Mouse (Mus musculus) gastrocnemius, adult 18-20 months (tissue): ENCODE data around the gene Sema3b. TPM values are rescaled to one million over a fixed set of nuclear protein-coding genes. Genes with fewer than 3 reads are reported as not detected.
A peak's percentile ranks its signal among the peaks of the same experiment; 100 is the strongest.
"Not testable (repeated sequence)": the region's sequence is repeated elsewhere in the genome, so short reads cannot be mapped to it uniquely, and the experiment has no call there.

Experiments used
- DNase-seq: peaks from one replicate; pipeline ENCODE4 v3.0.0; 2021; ENCODE audit warnings: low spot score
- total RNA-seq, 2 experiments: library from RNA; stranded (reverse); gene quantifications; 2 replicates each; pipeline ENCODE4 v1.2.3; 2021

Sema3b gene
- total RNA-seq, 2 experiments from 2014 or later, result 11.0 to 11.4 TPM

DNA sequence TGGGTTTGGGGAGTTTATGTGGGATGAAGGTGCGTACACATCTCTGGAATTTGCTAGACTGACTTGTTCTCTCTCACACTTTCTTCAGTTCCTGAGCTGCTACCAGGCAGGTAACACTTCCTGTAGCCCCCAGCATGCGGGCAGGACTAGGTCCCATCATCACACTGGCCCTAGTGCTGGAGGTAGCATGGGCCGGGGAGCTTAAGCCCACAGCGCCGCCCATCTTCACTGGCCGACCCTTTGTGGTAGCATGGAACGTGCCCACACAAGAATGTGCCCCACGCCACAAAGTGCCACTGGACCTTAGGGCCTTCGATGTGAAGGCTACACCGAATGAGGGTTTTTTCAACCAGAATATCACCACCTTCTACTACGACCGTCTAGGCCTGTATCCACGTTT is 39.0 kb downstream of the Sema3b start:
- DNase-seq, result no peak

DNA sequence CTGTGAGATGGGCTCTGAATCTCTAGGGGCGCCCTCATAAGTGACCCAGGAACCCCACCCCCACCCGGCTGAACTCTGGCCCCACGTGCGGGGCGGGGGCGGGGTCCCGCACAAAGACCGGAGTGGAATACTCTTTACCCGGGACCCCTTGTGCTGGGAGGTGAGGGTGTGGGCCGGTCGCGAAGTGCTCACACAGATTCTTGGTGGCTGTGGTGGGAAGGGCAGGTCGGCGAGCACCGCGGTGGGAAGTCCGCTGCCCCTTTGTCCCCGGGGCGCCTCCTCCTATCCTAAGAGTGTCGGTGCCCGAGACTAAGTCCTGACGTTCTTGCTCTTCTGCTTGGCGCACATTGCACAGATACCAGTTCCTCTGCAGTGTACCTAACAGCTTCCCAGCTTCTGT is 39.8 kb downstream of the Sema3b start:
- no peak for DNase-seq

DNA sequence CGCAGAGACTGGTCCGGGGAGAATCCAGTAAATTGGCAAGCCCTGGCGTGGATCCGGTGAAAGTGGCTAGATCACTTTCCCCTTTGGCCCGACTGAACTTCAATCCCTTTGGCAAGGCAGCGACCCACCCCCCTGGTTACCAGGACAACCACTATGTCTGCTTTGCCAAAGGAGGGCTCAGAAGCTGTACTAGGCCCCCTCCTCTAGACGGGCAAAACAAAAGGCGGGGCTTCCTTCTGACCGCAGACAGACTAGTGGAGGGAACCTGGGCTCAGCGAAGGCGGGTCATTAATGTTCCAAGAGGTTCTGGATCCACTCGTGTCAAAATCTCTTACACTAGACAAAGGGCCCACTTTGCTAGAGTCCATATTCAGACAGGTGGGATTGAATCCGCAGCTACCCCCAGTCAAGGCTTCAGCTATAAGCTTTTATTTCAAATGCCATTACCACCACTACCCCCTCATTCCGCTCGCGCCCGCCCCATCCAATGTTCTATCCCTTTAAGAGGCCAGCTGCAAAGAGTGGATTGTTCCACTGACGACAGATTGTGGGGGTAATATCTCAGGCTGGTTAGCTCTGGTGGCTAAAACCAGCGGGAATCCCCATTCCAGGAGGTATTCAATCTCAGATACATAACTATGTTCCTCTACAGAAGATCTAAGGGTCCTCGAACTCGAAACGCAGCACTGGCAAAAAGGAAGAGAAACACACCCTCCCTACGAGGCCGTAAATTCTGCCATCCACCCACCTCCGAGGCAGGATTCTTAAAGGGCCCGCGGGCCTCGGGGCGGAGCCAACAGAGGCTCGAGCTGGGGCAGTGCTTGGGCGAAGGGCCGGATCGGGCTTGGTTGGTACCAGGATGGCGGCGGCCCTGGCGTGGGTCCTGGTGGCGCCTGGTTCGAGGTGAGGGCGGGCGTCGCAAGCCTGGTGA is 40.4 kb downstream of the Sema3b start:
- DNase-seq, result peak; percentile 87

DNA sequence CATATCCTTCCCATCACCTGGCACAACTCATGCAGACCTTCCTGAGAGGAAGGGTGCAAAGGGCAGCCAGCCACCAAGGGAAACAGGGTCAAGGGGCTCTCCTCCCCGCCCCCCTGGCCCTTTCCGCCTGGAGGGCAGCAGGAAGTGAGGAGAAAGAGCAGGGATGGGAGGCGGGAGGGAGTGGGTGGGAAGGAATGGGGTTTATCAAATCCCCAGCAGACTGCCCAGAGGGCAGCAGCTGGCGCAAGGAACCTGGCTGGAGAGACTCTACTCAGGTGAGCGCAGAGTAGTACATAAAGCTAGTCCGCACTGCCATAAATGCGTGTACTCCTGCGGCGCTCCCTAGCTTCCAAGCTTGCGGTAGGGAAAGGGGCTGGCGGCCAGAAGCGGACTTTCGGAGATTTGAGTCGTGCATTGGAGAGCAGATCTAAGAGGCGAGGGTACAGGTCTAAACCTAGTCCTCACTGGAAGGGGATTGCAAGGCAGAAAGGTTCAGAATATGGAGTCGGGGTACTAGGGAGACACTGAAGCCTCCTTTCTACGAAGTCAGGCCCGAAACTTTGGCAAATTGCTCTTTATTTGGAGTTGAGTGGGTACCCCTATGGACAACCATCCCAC is 41.2 kb downstream of the Sema3b start, which contains the start of gene Hyal2:
Gene Hyal2, plus strand, starts transcription at position 244 of the 618 bp plus-strand sequence.
- no peak for DNase-seq

DNA sequence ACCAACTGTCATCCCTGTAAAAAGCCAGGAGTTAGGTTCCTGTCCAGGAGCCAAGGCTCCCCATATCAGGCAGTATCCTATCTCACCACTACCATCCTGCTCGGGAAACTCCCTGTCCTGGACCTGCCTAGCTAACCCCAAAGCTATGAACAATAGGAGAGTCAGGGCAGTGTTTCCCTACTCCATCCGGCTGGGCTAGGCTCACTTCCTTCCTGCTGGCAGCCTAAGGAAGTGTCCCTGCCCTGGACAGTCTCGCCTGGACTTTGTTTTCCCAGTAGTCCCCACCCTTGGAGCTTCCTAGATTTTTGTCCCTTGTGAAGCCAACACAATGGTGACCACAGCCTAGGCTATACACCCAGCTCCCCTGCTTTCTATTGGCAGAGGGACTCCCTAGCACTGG is 42.2 kb downstream of the Sema3b start:
- DNase-seq, result peak; percentile 37

DNA sequence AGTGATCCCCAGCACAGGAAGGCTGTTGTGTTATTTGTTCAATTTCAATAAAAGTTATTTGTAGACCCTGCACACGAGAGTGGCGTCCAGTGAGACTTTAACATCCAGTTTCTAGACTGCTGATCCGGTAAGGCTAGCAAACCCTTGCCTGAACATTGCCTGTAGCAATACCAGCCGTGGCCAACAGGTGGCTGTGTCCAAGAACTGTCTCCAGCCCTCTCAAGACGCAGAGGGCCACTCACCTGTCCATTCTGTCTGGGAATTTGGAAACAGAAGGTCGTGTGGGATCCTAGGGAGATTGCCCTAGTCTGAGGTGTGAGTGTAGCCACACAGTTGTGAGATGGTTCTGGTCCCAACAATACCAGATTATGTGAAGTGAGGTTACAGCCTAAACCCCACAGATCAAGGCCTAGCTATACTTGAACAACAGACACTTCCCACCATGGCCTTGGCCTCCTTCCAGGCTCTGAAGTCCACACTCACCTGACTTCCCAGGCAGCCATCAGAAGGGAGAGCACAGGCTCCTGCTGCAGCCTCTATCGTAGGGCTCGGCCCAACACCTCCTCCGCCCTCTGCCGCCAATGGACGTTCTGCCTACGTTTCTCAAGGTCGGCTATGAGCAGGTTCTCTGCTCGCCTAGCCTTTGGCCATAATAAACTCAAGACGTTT is 42.9 kb downstream of the Sema3b start:
- peak; percentile 86 for DNase-seq

DNA sequence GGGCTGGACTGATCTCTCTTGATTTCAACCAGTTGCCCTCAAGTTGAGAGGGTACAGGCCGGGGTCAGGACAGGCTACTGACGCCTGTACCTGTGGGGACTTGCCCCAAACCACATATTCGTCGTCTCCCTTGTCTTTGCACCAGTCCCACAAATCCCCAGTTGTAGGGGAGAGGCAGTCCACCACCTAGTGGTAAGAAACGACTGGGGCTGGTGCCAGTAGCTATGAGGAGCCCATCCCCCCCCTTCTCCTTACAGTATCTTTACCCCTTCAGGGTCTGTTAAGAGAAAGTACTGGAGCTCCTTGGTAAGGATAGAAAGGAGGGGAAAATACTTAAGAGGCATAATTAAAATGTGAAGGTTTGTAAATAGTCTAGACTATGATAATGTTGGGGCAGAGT is 43.5 kb downstream of the Sema3b start:
- not testable (repeated sequence) for DNase-seq

DNA sequence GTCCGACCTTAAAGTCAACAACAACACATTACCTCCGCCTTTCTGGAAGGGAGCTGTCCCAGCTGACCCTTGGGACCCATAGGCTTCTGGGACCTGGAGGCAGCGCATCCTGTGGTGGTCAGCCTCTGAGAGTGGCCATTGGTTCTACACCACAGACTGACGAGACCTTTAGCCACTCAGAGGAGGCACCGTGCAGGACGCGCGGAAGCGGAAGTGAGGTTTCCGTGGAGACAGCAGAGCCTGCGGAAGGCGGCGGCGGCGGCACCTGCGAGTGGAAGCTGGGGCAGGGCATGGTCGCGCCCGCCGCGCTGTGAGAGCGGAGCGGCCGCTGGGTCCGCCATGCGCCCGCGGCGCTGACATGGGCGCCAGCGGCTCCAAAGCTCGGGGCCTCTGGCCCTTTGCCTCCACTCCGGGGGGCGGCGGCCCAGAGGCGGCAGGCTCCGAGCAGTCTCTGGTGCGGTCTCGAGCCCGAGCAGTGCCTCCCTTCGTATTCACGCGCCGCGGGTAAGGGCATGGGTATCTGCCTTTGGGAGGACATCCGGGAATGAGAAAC is 45.9 kb downstream of the Sema3b start, which contains the start of gene Tusc2:
Gene Tusc2, plus strand, starts transcription at position 227 of the 553 bp plus-strand sequence.
- DNase-seq, result peak; percentile 96

DNA sequence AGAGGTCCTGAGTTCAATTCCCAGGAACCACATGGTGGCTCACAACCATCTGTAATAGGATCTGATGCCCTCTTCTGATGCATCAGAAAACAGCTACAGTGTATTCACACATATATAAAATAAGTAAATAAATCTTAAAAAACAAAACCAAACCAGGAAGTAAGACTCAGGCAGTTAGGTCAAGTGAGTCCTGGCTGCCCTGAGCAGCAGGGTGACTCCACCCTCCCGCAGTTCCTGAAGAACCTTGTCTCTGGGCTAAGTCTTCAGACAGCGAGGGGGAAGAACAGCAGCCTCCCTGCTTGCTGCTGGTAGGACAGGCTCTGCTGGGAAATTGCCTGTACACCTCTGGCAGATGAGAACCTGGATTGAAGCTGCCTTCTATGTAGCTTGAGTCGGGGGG is 52.7 kb downstream of the Sema3b start:
- no peak for DNase-seq

DNA sequence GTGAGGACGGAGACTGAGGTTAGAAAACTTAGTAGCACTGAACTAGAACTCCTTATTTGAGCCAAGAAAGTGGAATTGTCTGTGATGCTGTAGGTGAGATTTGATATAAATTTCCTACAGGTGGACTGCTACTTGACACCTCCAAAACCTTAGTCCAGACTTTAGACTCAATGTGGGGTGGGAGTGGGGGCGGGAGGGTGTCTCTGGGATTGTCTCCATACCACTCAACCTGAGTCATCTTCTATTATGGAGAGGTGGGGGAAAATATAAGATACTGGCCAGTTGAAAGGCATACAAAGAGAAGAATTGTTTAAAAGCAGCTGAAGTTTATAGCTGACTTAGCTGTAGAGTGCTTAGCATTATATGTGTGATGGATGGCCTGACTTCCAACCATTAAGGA is 53.3 kb downstream of the Sema3b start:
- DNase-seq, result no peak

DNA sequence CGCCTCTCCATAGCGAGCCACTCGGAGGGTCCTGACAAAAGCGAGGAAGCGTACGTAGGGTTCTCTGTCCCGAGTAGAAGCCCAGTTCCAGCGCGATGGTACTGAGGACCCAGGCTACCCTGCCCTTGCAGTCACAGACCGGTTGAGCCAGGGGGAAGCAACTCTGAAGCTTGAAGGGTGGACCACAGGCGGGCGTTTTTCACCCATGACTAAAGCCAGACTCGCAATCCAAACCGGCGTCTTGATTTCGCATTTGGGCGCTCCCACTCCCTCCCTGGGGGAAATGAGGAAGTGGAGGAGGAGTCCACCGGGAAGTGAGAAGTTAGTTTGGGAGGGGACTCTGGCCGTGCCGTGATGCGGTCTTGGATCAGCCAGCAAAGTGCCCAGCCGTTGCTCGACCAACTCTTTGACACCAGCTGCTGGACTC is 54.0 kb downstream of the Sema3b start:
- DNase-seq, result peak; percentile 78

DNA sequence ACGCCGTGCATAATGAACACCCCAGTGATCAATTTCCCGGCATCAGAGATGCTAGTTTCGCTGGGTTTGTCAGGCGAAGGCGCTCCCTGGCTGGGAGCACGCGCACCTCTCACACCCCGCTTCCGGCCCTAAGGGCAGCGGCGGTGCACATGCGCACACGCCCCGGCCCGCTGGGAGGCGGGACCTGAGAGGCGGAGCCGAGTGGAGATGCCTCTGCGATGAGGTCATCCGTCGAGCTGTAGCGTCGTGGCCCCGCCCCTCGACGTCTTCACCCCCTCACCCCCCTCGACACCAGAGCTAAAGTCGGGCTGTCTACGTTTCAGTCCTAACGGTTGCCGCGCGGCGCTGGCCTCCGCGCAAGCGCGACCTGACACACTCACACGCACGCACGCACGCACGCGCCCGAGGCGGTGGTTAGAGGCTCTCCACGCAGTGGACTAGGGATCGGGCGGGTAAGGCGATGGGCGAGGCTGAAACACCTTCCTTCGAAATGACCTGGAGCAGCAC is 54.7 kb downstream of the Sema3b start:
- DNase-seq, result peak; percentile 94

DNA sequence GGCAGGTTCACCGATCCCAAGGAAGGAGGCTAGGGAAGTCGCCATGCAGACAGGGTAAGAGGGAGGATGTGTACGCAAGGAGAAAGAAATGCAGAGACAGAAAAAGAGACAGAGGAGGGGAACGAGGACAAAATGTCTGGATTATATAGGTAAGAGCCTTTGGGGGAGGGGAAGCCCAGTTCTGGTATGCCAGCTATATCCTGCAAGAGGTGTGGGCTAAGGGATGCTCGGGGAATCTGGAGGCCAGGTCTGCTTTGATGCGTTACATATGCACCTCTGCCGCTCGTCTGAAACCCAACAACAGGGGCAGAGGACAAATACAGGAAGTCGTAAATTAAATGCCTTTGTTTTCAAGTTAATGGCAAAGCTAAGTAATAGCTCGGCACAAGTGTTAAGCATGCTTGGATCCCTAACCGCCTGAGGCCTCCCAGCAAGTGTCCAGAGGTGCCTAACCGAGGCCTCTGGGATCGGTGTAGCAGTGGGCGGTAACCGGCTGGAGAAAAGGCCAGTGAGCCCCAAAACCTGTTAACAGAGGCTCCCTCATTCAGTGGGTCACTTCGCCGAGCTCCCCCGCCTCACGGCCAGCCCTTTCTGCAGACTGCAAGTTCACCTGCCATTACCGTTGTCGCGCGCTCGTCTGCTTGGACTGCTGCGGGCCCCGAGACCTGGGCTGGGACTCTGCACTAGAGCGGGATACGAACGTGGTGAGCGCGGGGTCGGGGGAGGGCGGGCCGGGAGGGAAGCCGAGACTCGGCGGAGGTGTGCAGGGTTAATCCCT is 55.3 kb downstream of the Sema3b start:
- DNase-seq, result no peak

DNA sequence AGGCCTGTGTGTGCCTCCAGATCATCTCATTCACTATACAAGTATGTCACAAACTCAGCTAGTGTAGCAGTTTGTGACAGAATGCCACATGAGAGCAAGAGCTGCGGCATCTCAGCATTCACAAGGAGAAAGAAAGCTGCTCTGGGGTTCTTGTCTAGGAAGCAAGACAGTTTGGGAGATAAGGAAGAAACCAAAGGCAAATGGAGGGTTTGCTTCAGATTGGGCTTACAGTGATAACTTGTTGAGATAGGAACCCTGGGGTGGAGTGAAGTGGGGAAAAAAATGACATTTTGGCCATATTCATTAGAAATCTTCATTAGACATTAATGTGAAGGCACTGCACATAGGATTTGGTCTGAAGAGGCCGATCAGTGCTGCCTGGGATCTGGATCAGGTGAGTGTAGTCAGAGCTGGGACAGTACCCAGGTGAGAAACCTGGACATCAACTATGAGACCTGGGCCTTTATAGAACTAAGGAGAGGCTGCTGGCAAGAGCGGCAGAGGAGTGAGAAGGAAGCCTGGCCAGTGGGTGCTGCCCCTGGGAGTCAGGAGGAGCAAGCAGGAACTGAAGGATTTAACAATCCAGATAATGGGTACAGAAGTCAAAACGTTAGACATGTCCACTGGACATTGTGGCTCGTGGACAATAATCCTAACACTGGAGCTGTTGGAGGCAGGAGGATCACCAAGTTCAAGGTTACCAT is 56.2 kb downstream of the Sema3b start:
- no peak for DNase-seq

DNA sequence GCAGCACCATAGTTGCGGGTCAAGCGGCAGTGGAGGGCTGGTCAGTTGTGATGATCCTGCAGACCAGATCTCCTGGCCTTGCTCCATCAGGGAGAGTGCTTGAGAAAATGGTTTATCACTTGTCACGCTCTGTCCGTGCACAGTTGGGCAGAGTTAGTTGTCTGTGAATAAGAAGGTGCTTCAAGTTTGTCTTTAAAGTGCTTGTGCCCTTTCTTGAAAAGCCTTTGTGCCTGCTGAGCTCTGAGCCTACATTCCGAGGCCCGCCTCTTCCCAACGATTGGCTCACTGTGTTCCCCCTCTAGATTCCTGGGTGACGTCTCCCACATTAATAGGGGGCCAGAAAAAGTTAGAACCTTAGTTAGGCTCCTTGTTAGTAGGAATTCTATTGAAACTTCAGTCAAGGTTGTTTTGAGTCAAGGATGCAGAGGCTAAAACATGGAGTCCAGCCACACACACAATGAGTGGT is 57.1 kb downstream of the Sema3b start:
- DNase-seq, result no peak

DNA sequence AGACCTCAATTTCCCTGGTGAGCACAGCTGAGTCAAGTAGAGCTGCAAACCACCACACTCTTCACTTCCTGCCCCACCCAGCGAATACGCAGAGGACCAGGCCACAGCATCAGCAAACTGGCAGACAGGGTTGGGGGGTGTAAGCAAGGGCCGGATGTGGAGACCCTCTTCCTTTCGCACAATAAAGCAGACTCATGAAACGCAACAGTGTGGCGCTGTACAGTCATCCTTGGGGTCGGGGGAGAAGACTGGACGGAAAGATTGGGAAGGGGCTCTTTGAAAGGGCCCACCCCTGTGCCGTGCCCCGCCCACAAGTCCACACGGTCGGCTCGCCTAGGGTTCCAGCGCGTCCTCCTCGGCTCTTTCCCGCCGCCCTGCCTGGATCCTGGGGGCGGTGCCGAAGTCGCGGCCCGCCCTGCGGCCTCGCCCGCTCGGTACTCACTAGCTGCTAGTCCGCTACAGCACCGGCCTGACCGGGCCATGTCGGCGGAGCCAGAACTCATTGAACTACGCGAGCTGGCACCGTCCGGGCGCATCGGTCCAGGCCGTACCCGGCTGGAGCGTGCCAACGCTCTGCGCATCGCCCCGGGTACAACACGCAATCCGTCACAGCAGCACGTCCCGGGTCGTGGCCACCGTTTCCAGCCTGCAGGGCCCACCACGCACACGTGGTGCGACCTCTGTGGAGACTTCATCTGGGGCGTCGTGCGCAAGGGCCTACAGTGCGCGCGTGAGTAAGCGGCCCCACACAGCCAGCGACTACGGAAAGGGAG is 57.7 kb downstream of the Sema3b start, which contains the start of gene Rassf1:
Gene Rassf1, plus strand, starts transcription at position 439 of the 773 bp plus-strand sequence.
- DNase-seq, result peak; percentile 66

DNA sequence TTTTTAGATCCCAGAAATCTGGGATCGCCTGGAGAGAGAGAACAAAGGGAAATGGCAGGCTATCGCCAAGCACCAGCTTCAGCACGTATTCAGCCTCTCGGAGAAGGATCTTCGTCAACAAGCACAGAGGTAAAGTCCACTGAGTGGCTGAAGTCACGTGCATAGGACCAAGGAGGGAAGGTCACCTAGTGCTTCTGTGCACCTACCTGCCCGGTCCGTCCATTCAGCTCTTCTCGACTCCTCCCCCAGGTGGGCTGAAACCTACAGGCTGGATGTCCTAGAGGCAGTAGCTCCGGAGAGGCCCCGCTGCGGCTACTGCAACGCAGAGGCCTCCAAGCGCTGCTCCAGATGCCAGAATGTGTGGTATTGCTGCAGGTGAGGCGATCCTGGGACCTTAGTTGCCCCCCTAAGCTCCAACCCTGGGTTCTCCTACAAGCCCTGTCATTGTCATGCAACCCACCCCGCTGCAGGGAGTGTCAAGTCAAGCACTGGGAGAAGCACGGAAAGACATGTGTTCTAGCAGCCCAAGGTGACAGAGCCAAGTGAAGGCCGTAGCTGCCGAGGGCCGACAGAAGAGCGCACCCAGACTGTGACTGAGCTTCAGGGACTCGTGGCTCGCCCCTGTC is 58.4 kb downstream of the Sema3b start:
- no peak for DNase-seq

DNA sequence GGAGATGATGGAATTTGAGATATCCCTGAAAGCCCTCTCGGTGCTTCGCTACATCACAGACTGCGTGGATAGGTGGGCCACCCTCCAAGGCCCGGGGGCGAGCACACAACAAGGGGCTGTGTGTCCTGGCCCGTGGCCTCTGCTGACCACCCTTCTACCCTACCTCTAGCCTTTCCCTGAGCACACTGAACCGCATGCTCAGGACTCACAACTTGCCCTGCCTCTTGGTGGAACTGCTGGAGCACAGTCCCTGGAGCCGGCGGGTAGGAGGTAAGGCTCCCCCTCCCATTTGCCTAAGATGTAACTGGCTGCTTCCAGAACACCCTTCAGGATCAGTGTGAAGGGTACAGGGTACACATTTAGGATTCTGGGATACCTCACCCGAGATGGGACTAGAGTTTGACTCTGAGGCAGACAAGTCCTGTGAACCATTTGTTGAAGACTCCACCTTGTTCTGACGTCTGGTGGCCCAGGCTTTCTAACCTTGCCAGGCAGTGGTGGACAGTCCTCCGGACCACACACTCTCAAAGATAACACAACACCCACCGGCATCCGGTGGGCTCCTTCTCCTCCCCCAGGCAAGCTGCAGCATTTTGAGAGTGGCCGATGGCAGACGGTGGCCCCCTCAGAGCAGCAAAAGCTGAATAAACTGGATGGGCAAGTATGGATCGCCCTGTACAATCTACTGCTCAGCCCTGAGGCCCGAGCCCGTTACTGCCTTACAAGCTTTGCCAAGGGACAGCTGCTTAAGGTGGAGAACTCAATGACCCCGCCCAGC is 59.5 kb downstream of the Sema3b start:
- no peak for DNase-seq
